Mouse (Mus musculus) heart, embryonic 12.5 days (tissue): ENCODE results near the gene Calm3. TPM values are rescaled to one million over a fixed set of nuclear protein-coding genes. Genes with fewer than 3 reads are reported as not detected.

Source experiments
- ATAC-seq: fragments of 200-750 bp; cut with Nextera tagmentation; 2 replicates; pipeline ENCODE4 v1.8.0; 2017; ENCODE audit warnings: moderate TSS enrichment, moderate library complexity; ENCODE audit not compliant: insufficient number of reproducible peaks, low FRiP score
- H3K27ac ChIP-seq: fragments of 300-500 bp; sonication (generic); 2 replicates; pipeline ENCODE4 v1.5.1; 2016; ENCODE audit warnings: mild to moderate bottlenecking, moderate library complexity; ENCODE audit not compliant: poor library complexity, severe bottlenecking
- H3K27me3 ChIP-seq: fragments of 300-500 bp; sonication (generic); replicated peaks from 2 replicates; pipeline ENCODE4 v1.6.1; 2016; ENCODE audit warnings: mild to moderate bottlenecking, moderate library complexity
- H3K36me3 ChIP-seq: fragments of 300-500 bp; sonication (generic); 2 replicates; pipeline ENCODE4 v1.6.1; 2016; ENCODE audit warnings: mild to moderate bottlenecking, moderate library complexity
- H3K4me1 ChIP-seq: fragments of 300-500 bp; sonication (generic); replicated peaks from 2 replicates; pipeline ENCODE4 v1.6.1; 2016; ENCODE audit warnings: mild to moderate bottlenecking
- H3K4me2 ChIP-seq: fragments of 300-500 bp; sonication (generic); 2 replicates; pipeline ENCODE4 v1.6.1; 2016; ENCODE audit warnings: mild to moderate bottlenecking, moderate library complexity
- H3K4me3 ChIP-seq: fragments of 300-500 bp; sonication (generic); 2 replicates; pipeline ENCODE4 v1.5.1; 2016; ENCODE audit warnings: mild to moderate bottlenecking
- H3K9ac ChIP-seq: fragments of 300-500 bp; sonication (generic); 2 replicates; pipeline ENCODE4 v1.6.1; 2016; ENCODE audit warnings: mild to moderate bottlenecking, moderate library complexity
- H3K9me3 ChIP-seq: fragments of 300-500 bp; sonication (generic); replicated peaks from 2 replicates; pipeline ENCODE4 v1.6.1; 2016; ENCODE audit warnings: mild to moderate bottlenecking, moderate library complexity
- WGBS: fragments of 180-500 bp; shearing (Covaris S2); methylation state at CpG from one replicate; pipeline ENCODE4 v1.1.7; 2016; 5-methylcytosine and 5-hydroxymethylcytosine counted together
- polyA plus RNA-seq: library from polyadenylated mRNA; unstranded; fragments of >200 nt; fragmentation: Nextera tagmentation; extraction: Ambion mirVana; gene quantifications from 2 replicates; pipeline ENCODE4 v1.2.1, GENCODE M21; 2016

Gene Calm3
- polyA plus RNA-seq, 1 experiment from 2014 or later: 95.0 TPM

DNA sequence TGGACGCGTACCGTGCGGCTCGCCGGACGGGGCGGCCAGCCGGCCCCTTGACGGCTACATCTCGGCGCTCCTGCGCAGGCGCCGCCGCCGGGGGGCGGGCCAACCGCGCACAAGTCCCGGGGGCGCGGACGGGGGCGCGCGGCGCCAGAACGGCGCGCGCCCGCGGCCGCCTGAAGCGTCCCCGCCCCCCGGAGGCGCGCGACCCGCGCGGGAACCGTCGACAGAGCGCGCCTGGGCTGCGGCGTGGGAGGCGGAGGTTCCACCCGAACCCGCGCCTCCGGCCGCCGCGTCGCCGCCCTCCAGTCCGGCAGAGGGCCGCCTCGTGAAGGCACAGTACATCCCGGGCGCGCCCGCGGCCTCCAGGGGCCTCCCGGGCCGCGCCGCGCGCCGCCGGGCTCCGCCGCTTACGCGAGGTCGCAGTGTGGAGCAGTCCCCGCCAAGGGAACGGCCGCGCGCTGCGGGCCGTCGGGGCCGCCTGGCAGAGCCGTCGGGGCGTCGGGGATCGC is 38.6 kb downstream of the Calm3 start:
- peaks cover 82% of the 10 kb centered on the region for H3K36me3 ChIP-seq
- peaks cover 21% of the 10 kb centered on the region for H3K27me3 ChIP-seq
- peak overlapping the region; percentile 50 for H3K4me2 ChIP-seq
- H3K9ac ChIP-seq: peak overlapping the region; percentile 24
- 31% methylated on average over 94 of the region's 95 CpGs for WGBS
- H3K4me1 ChIP-seq: peaks cover 35% of the 10 kb centered on the region
- ATAC-seq: no peak
- no peak overlapping the region for H3K27ac ChIP-seq
- peak overlapping the region; percentile 34 for H3K4me3 ChIP-seq
- H3K9me3 ChIP-seq: peaks cover 30% of the 10 kb centered on the region

DNA sequence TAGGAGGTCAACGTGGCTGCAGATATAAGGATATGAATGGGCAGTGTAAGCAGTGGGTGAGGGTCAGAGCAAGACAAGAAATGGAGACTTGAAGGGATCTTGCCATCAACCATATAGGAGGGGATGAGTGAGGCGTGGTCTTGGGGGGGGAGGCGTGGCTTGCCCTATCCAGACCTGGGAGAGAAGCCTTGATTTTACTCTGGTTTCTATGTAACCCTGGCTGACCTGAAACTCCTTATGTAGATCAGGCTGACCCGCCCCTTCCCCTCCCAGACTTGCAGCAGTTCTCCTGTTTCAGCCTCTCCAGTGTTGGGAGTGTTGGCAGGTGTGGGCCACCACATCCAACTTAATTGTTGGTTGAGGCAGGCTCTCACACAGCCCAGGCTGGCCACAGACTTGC is 39.6 kb downstream of the Calm3 start:
- Histone ChIP-seq H3K4me3 (no peak overlapping the region), H3K27ac (no peak overlapping the region), H3K9ac (no peak overlapping the region), H3K27me3 (peaks cover 21% of the 10 kb centered on the region), H3K9me3 (peaks cover 25% of the 10 kb centered on the region), H3K36me3 (peaks cover 80% of the 10 kb centered on the region), H3K4me2 (no peak overlapping the region), H3K4me1 (peaks cover 43% of the 10 kb centered on the region)
- ATAC-seq: no peak
- WGBS: 76% methylated on average over 4 of the region's 4 CpGs

DNA sequence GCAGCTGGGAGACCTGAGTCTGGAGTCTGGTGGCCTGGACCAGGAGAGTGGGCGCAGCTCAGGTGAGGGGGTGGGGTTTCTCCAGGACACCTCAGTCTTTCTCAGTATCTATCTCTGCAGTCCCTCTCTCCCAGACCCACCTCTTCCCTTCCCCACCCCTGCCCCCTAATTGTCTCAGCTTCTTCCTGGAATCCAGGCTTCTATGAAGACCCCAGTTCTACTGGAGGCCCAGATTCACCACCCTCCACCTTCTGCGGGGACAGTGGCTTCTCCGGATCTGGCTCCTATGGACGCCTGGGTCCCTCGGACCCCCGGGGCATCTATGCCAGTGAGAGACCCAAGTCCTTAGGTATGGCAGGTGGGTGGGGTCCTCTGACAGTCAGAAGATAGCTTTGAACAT is 40.8 kb downstream of the Calm3 start:
- H3K27ac ChIP-seq: peak overlapping the region; percentile 75
- H3K9me3 ChIP-seq: peaks cover 25% of the 10 kb centered on the region
- peaks cover 84% of the 10 kb centered on the region for H3K36me3 ChIP-seq
- no peak overlapping the region for H3K4me2 ChIP-seq
- no peak for ATAC-seq
- H3K4me3 ChIP-seq: no peak overlapping the region
- H3K27me3 ChIP-seq: peaks cover 21% of the 10 kb centered on the region
- H3K9ac ChIP-seq: 0 out of 2 replicates have a peak overlapping the region, but pooled peaks have one; percentile 2
- 83% methylated on average over 6 of the region's 6 CpGs for WGBS
- peaks cover 46% of the 10 kb centered on the region for H3K4me1 ChIP-seq

DNA sequence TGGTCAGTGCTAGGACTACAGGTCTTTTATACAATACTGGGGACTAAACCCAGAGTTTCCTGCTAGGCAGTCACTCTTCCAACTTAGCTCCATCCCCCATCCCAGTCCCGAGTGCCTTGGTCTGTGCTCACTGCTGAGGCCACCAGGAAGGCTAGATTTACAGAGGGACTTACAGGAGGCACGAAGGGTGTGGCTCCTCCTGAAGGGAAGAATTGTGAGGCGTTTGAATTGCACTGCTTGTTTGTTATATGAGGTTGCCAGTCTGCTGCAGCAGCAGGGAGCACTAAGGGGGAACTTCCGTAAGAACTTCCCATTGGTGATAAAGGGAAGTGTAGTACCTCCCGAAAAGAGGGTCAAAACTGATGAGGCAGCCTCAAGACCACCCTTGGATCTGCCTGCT is 43.3 kb downstream of the Calm3 start:
- peak overlapping the region; percentile 99 for H3K27ac ChIP-seq
- no peak for ATAC-seq
- H3K4me1 ChIP-seq: peaks cover 59% of the 10 kb centered on the region
- peak overlapping the region; percentile 42 for H3K4me2 ChIP-seq
- peaks cover 13% of the 10 kb centered on the region for H3K27me3 ChIP-seq
- WGBS: 19% methylated on average over 5 of the region's 5 CpGs
- H3K4me3 ChIP-seq: no peak overlapping the region
- H3K36me3 ChIP-seq: peaks cover 61% of the 10 kb centered on the region
- peaks cover 16% of the 10 kb centered on the region for H3K9me3 ChIP-seq
- peak overlapping the region; percentile 75 for H3K9ac ChIP-seq

DNA sequence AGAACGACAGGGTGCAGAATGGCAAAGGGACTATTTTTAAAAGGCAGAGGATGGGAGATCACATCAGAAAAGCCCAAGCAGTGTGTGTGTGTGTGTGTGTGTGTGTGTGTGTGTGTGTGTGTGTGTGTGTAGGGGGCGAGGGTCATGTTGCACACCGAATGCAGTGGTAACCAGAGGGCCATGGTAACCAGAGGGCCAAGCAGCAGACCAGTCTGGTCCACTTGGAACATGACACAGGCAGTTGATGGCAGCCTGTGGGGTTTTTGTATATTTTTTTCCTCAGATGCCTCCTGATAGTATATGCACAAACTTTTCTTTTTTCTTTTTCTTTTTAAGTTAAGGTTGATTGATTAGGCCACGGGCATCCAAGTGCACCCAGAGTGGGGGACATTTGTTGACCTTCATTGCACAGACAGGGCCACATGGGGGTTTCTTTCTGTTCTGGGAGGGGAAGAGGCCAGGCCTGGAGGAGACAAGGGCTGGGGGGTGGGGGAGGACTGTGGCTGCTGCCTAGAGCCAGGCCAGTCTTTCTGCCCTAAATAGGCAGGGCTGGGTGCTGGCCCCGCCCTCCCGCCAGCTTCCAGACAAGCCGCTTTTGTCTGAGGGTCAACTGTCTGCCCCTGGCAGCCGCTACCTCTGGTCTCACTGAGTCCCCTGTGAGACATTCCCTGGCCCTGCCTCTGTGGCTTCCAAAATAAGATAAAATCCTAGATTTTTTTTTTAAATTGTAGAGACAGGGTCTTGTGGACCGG is 43.9 kb downstream of the Calm3 start:
- Histone ChIP-seq H3K27me3 (peaks cover 7% of the 10 kb centered on the region), H3K9ac (peak overlapping the region; percentile 75; the same call in 1 of the 2 replicates), H3K4me3 (no peak overlapping the region), H3K9me3 (peaks cover 9% of the 10 kb centered on the region), H3K27ac (peak overlapping the region; percentile 99), H3K4me2 (peak overlapping the region; percentile 42), H3K36me3 (peaks cover 55% of the 10 kb centered on the region), H3K4me1 (peaks cover 54% of the 10 kb centered on the region)
- WGBS: 16% methylated on average over 9 of the region's 9 CpGs
- peak; percentile 57 for ATAC-seq

DNA sequence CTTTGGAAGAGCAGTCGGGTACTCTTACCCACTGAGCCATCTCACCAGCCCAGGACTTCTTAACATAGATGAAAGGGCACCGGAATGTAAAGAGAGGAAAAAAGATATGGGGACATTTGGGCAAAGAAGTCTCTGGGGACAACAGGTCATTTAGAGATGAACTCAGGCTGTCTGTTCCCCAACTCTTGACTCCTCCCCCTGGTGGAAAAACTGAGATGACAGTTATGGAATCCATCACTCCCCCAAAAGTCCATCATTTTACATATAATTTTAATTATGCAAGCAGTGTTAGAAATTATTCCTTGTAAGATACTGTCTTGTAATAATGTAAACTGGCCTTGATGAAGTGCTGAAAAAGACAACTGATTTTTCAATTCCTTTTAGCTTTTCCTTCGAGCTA is 46.2 kb downstream of the Calm3 start:
- WGBS: 79% methylated on average over 3 of the region's 3 CpGs
- H3K4me1 ChIP-seq: peaks cover 46% of the 10 kb centered on the region
- H3K27me3 ChIP-seq: no peaks in the 10 kb centered on the region
- H3K4me2 ChIP-seq: no peak overlapping the region; the same call in 1 of the 2 replicates
- no peak overlapping the region for H3K27ac ChIP-seq
- no peak overlapping the region for H3K9ac ChIP-seq
- peaks cover 7% of the 10 kb centered on the region; the same call in 1 of the 2 replicates for H3K9me3 ChIP-seq
- peaks cover 33% of the 10 kb centered on the region for H3K36me3 ChIP-seq
- H3K4me3 ChIP-seq: no peak overlapping the region
- no peak for ATAC-seq

DNA sequence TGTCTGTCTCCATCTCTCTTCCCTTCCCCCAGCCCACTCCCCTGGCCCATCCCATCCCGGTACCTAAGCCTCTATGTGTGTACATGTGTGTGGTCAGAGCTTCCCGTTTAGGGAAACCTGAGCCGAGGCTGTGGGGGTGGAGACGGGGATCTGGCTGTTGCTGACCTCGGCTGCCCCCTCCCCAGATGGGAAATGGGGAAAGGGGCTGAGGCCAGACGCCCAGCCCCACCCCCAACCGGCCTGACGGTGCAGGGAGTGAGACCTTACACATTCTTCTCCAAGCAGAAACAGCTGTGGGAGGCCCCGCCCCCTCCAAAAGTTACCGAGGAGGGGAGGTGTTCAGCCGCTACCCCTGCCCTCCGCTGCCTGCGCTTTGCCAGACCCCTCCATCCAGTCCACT is 47.3 kb downstream of the Calm3 start:
- ATAC-seq: no peak
- H3K4me3 ChIP-seq: peak overlapping the region; percentile 87
- H3K36me3 ChIP-seq: peaks cover 32% of the 10 kb centered on the region
- H3K27me3 ChIP-seq: no peaks in the 10 kb centered on the region
- WGBS: 4% methylated on average over 13 of the region's 13 CpGs
- H3K9me3 ChIP-seq: peaks cover 2% of the 10 kb centered on the region; the same call in 1 of the 2 replicates
- peak overlapping the region; percentile 89 for H3K27ac ChIP-seq
- H3K4me2 ChIP-seq: peak overlapping the region; percentile 76
- H3K4me1 ChIP-seq: peaks cover 35% of the 10 kb centered on the region
- peak overlapping the region; percentile 97 for H3K9ac ChIP-seq

DNA sequence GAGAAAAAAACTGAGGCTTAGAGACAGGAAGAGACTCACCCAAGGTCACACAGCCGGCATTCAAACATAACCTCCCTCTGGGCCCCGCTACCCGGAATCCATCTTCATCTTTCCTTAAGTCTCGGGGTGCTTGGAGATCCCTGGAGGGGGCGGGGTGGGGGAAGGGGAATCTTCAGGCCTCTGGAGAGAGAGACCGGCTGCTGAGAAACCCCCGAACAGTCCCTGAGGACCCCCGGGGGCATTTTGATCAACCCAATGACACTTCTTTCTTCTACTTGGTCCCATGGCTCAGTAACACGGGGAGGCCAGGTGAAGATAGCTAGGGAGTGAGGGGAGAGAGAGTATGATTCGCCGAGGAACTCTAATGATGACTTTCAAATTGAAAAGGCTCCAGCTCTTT is 47.9 kb downstream of the Calm3 start:
- no peaks in the 10 kb centered on the region for H3K9me3 ChIP-seq
- peak overlapping the region; percentile 76 for H3K4me2 ChIP-seq
- H3K36me3 ChIP-seq: peaks cover 28% of the 10 kb centered on the region
- H3K9ac ChIP-seq: peak overlapping the region; percentile 97
- peak overlapping the region; percentile 89 for H3K27ac ChIP-seq
- H3K4me3 ChIP-seq: peak overlapping the region; percentile 87
- ATAC-seq: no peak
- 7% methylated on average over 11 of the region's 11 CpGs for WGBS
- no peaks in the 10 kb centered on the region for H3K27me3 ChIP-seq
- peaks cover 32% of the 10 kb centered on the region for H3K4me1 ChIP-seq

DNA sequence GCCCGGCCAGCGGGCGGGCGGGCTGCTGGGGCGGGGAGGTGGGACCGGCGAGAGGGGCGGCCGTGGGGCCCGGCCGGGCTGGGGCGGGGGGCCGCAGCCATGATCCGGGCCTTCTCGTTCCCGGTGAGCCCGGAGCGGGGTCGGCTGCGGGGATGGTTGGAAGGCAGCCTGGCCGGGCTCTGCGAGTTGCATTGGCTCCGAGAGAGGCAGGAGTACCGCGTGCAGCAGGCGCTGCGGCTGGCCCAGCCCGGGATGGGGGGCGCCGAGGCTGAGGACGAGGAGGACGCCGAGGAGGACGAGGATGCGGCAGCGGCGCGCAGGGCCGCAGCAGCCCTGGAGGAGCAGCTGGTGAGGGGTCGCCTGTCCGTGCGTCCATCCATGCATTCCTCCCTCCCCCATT is 48.6 kb downstream of the Calm3 start:
- no peak for ATAC-seq
- Histone ChIP-seq H3K36me3 (peaks cover 32% of the 10 kb centered on the region), H3K9me3 (no peaks in the 10 kb centered on the region), H3K4me1 (peaks cover 25% of the 10 kb centered on the region), H3K27me3 (no peaks in the 10 kb centered on the region), H3K27ac (peak overlapping the region; percentile 89), H3K4me3 (peak overlapping the region; percentile 87), H3K9ac (peak overlapping the region; percentile 97), H3K4me2 (peak overlapping the region; percentile 76)
- WGBS: 0% methylated on average over 38 of the region's 42 CpGs

DNA sequence AGATGAGACGGTGACA is 48.8 kb downstream of the Calm3 start, which contains the start of gene Dact3:
TSS of gene Dact3 (plus strand) at position 8 of the 16 bp plus-strand sequence.
- peak within 1 kb of the TSS; percentile 87 for H3K4me3 ChIP-seq
- WGBS: 0% methylated on average over 1 of the region's 1 CpGs
- H3K4me1 ChIP-seq: peaks cover 23% of the 10 kb centered on the region
- H3K9me3 ChIP-seq: no peaks in the 10 kb centered on the region
- no peak for ATAC-seq
- peak within 1 kb of the TSS; percentile 97 for H3K9ac ChIP-seq
- no peaks in the 10 kb centered on the region for H3K27me3 ChIP-seq
- H3K36me3 ChIP-seq: peaks cover 33% of the 10 kb centered on the region
- peak within 1 kb of the TSS; percentile 89 for H3K27ac ChIP-seq
- peak within 1 kb of the TSS; percentile 76 for H3K4me2 ChIP-seq

DNA sequence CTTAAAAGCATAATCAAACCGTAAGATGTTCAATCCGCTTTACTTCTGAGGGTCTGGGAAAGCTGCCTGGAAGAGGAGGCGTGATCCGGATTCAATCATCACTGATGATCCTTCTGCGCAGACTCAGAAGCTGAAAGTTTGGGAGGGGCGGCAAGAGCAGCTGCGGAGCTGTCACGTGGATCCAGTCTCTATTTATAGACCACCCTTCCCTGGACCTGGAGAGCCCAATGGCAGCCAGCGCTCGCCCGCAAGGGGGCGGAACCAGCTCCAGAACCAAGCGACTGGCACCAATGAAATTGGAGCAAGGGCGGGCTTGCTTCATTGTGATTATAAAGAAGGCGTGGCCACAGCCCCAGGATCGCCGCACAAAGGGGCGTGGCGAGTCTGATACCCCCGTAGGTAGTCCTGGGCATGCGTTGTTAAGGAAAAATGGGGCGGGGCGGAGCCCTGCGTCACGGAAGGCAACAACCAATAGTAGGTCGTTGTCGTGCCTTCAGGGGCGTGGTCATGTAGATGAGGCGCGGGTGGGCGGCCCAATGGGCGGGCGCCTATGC is 49.1 kb downstream of the Calm3 start:
- Histone ChIP-seq H3K27me3 (no peaks in the 10 kb centered on the region), H3K9me3 (no peaks in the 10 kb centered on the region), H3K27ac (peak overlapping the region; percentile 89), H3K9ac (0 out of 2 replicates have a peak overlapping the region, but pooled peaks have one; percentile 4), H3K4me2 (peak overlapping the region; percentile 76), H3K4me3 (peak overlapping the region; percentile 87), H3K36me3 (peaks cover 36% of the 10 kb centered on the region), H3K4me1 (peaks cover 20% of the 10 kb centered on the region)
- under 1% methylated on average over 33 of the region's 33 CpGs for WGBS
- peak; percentile 94 for ATAC-seq
